Mouse (Mus musculus): ENCODE measurements around the gene Tmc8. TPM values are rescaled to one million over a fixed set of nuclear protein-coding genes. Genes with fewer than 3 reads are reported as not detected.

Tmc8 gene
- polyA plus RNA-seq, 1 experiment from 2014 or later = 6.0 TPM

DNA sequence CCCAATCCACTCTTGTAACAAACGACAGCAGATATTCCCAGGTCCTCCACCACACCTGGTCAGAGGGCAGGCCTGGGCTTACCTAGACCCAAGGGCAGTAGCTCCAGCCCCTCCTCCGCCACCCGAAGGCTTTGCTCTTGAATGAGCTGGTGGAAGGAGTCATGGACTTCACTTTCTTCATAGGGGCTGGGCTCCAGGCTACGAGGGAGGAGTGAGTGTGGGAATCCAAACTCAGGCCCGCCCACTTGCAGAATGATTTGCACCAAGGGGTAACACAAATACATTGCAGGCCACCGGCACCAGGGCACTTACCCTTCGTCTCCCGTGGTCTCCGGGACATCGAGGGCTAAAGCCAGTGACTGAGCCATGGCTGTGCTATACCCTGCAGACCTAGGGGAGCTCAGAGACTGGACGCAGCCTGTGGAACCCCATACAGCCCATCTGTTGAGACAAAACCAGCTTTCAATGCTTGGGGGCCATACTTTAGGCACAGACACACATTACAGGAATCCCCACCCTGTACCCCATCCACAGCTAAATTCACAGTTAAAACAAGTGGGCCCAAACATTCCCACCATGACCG lies 2.9 kb upstream of the Tmc8 start:
- no peaks in the 10 kb centered on the region; the same call in 1 of the 2 replicates for H3K36me3 ChIP-seq (ENCODE audit: control insufficient read depth, insufficient read depth)
- peak overlapping the region; percentile 76 for H3K9ac ChIP-seq (ENCODE audit: low read length)
- peaks cover 33% of the 10 kb centered on the region for H3K4me1 ChIP-seq (ENCODE audit: control insufficient read depth, insufficient read depth, low read length)
- H3K27me3 ChIP-seq (ENCODE audit: control insufficient read depth, insufficient read depth, low read length) = no peaks in the 10 kb centered on the region
- ATAC-seq (replicated peaks; ENCODE audit: extremely low read depth, insufficient read depth, low FRiP score) = no peak
- peak overlapping the region; percentile 98 for H3K4me2 ChIP-seq (ENCODE audit: low read depth, low read length)
- peak overlapping the region; percentile 59 for H3K4me3 ChIP-seq (ENCODE audit: low read length)
- WGBS = 56% methylated on average over 12 of the region's 12 CpGs
- peak overlapping the region; percentile 90 for H3K27ac ChIP-seq (ENCODE audit: low read length)
- H3K9me3 ChIP-seq (replicated peaks; ENCODE audit: control insufficient read depth, low read length) = no peaks in the 10 kb centered on the region

DNA sequence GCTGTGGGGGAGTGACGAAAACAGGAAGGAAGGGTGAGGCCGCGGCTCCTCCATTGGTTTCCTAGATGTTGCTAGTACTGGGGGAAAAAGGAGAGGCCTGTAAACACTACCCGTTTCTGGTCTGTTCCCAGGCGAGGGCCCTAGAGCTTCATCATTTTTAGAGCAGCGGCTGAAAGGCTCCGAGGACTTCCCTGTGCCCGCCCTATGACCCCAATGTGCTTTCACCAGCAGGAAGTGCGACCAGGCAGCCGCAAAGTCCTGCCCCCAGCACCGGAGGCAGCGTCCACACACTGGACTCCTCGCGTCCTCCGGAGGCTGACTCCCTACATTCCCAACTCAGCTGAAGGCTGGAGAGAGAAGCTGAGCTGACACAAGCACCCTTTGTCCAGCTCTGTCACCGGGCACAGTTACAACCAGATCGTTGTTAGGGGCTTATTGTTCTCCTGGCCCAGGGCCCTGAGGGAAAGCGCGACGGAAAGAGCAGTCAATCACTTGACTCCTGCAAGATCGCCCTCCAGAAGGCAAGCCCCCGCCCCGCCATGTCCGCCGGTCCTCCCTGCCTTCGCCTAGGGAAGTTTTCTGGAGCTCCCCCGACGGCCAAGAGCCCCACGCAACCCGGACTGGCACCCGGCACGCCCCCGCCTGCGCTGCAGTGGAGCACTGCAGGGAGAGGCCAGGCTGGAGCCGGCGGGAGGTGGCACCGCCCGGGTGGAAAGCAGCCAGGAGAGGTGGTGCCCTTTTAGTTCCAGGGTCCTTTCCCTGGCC lies 2.3 kb upstream of the Tmc8 start:
- H3K4me2 ChIP-seq (ENCODE audit: low read depth, low read length) = peak overlapping the region; percentile 98
- 4% methylated on average over 38 of the region's 38 CpGs for WGBS
- H3K27ac ChIP-seq (ENCODE audit: low read length) = peak overlapping the region; percentile 90
- no peaks in the 10 kb centered on the region; the same call in 1 of the 2 replicates for H3K27me3 ChIP-seq (ENCODE audit: control insufficient read depth, insufficient read depth, low read length)
- H3K9ac ChIP-seq (ENCODE audit: low read length) = peak overlapping the region; percentile 76
- H3K36me3 ChIP-seq (ENCODE audit: control insufficient read depth, insufficient read depth) = no peaks in the 10 kb centered on the region; the same call in 1 of the 2 replicates
- peak overlapping the region; percentile 59 for H3K4me3 ChIP-seq (ENCODE audit: low read length)
- ATAC-seq (replicated peaks; ENCODE audit: extremely low read depth, insufficient read depth, low FRiP score) = peak; percentile 14; the same call in 1 of the 2 replicates
- peaks cover 33% of the 10 kb centered on the region for H3K4me1 ChIP-seq (ENCODE audit: control insufficient read depth, insufficient read depth, low read length)
- no peaks in the 10 kb centered on the region for H3K9me3 ChIP-seq (replicated peaks; ENCODE audit: control insufficient read depth, low read length)

GRCm38 (mm10) chr11:117780199-117780515 lies 1.7 kb upstream of the Tmc8 start:
- WGBS = 1% methylated on average over 17 of the region's 17 CpGs
- Histone ChIP-seq H3K4me2 (ENCODE audit: low read depth, low read length) (peak overlapping the region; percentile 98), H3K4me3 (ENCODE audit: low read length) (peak overlapping the region; percentile 59), H3K36me3 (ENCODE audit: control insufficient read depth, insufficient read depth) (no peaks in the 10 kb centered on the region; the same call in 1 of the 2 replicates), H3K9ac (ENCODE audit: low read length) (peak overlapping the region; percentile 76), H3K27ac (ENCODE audit: low read length) (peak overlapping the region; percentile 90), H3K9me3 (replicated peaks; ENCODE audit: control insufficient read depth, low read length) (no peaks in the 10 kb centered on the region), H3K27me3 (ENCODE audit: control insufficient read depth, insufficient read depth, low read length) (no peaks in the 10 kb centered on the region; the same call in 1 of the 2 replicates), H3K4me1 (ENCODE audit: control insufficient read depth, insufficient read depth, low read length) (peaks cover 33% of the 10 kb centered on the region)
- peak; percentile 1; the same call in 1 of the 2 replicates for ATAC-seq (replicated peaks; ENCODE audit: extremely low read depth, insufficient read depth, low FRiP score)

- peak overlapping the region; percentile 59 for H3K4me3 ChIP-seq (ENCODE audit: low read length)
- no peaks in the 10 kb centered on the region; the same call in 1 of the 2 replicates for H3K36me3 ChIP-seq (ENCODE audit: control insufficient read depth, insufficient read depth)
- ATAC-seq (replicated peaks; ENCODE audit: extremely low read depth, insufficient read depth, low FRiP score) = peak; percentile 75
- H3K9ac ChIP-seq (ENCODE audit: low read length) = peak overlapping the region; percentile 76
- H3K4me2 ChIP-seq (ENCODE audit: low read depth, low read length) = peak overlapping the region; percentile 98
- no peaks in the 10 kb centered on the region; the same call in 1 of the 2 replicates for H3K27me3 ChIP-seq (ENCODE audit: control insufficient read depth, insufficient read depth, low read length)
- WGBS = 2% methylated on average over 19 of the region's 19 CpGs
- peaks cover 33% of the 10 kb centered on the region for H3K4me1 ChIP-seq (ENCODE audit: control insufficient read depth, insufficient read depth, low read length)
- no peaks in the 10 kb centered on the region for H3K9me3 ChIP-seq (replicated peaks; ENCODE audit: control insufficient read depth, low read length)
- H3K27ac ChIP-seq (ENCODE audit: low read length) = peak overlapping the region; percentile 90
These were observed 1.2 kb upstream of the Tmc8 start for GRCm38 (mm10) chr11:117780582-117781111.

- Histone ChIP-seq H3K4me1 (ENCODE audit: control insufficient read depth, insufficient read depth, low read length) (peaks cover 33% of the 10 kb centered on the region), H3K4me3 (ENCODE audit: low read length) (peak overlapping the region; percentile 59), H3K36me3 (ENCODE audit: control insufficient read depth, insufficient read depth) (no peaks in the 10 kb centered on the region; the same call in 1 of the 2 replicates), H3K27me3 (ENCODE audit: control insufficient read depth, insufficient read depth, low read length) (no peaks in the 10 kb centered on the region; the same call in 1 of the 2 replicates), H3K4me2 (ENCODE audit: low read depth, low read length) (peak overlapping the region; percentile 98), H3K9ac (ENCODE audit: low read length) (peak overlapping the region; percentile 38), H3K9me3 (replicated peaks; ENCODE audit: control insufficient read depth, low read length) (no peaks in the 10 kb centered on the region), H3K27ac (ENCODE audit: low read length) (peak overlapping the region; percentile 90)
- 6% methylated on average over 18 of the region's 18 CpGs for WGBS
- ATAC-seq (replicated peaks; ENCODE audit: extremely low read depth, insufficient read depth, low FRiP score) = 0 out of 2 replicates have a peak, but pooled peaks have one; percentile 2
These were observed 566 bp upstream of the Tmc8 start for GRCm38 (mm10) chr11:117781199-117781821.

- Histone ChIP-seq H3K9me3 (replicated peaks; ENCODE audit: control insufficient read depth, low read length) (no peaks in the 10 kb centered on the region), H3K4me1 (ENCODE audit: control insufficient read depth, insufficient read depth, low read length) (peaks cover 33% of the 10 kb centered on the region), H3K9ac (ENCODE audit: low read length) (peak overlapping the region; percentile 43), H3K4me3 (ENCODE audit: low read length) (peak overlapping the region; percentile 44), H3K4me2 (ENCODE audit: low read depth, low read length) (peak overlapping the region; percentile 98), H3K27me3 (ENCODE audit: control insufficient read depth, insufficient read depth, low read length) (no peaks in the 10 kb centered on the region; the same call in 1 of the 2 replicates), H3K36me3 (ENCODE audit: control insufficient read depth, insufficient read depth) (no peaks in the 10 kb centered on the region; the same call in 1 of the 2 replicates), H3K27ac (ENCODE audit: low read length) (peak overlapping the region; percentile 90)
- no peak for ATAC-seq (replicated peaks; ENCODE audit: extremely low read depth, insufficient read depth, low FRiP score)
- WGBS = 47% methylated on average over 9 of the region's 9 CpGs
These were observed 794 bp downstream of the Tmc8 start for GRCm38 (mm10) chr11:117782705-117783034.

DNA sequence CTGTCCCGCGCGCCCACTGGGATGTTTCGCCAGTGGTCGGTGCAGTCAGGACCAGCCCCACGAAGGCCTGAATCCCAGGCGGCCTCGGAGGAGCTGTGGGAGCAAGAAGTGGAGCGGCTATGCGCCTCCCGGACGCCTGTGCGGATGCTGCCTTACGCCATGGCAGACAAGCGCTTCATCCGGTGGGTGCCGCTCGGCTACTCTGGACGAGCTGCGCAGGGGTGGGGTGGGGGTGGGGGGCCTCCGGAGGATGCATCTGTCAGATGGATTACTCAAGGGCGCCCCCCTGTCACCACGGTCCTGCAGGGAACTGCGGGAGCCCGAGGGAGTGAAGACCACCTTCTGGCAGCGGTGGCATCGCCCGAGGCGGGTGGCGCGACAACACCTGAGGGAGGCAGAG lies 1.2 kb downstream of the Tmc8 start:
- H3K36me3 ChIP-seq (ENCODE audit: control insufficient read depth, insufficient read depth) = no peaks in the 10 kb centered on the region; the same call in 1 of the 2 replicates
- H3K9ac ChIP-seq (ENCODE audit: low read length) = peak overlapping the region; percentile 43
- H3K27me3 ChIP-seq (ENCODE audit: control insufficient read depth, insufficient read depth, low read length) = no peaks in the 10 kb centered on the region; the same call in 1 of the 2 replicates
- peak overlapping the region; percentile 98 for H3K4me2 ChIP-seq (ENCODE audit: low read depth, low read length)
- 4% methylated on average over 31 of the region's 31 CpGs for WGBS
- ATAC-seq (replicated peaks; ENCODE audit: extremely low read depth, insufficient read depth, low FRiP score) = no peak
- H3K9me3 ChIP-seq (replicated peaks; ENCODE audit: control insufficient read depth, low read length) = no peaks in the 10 kb centered on the region
- peak overlapping the region; percentile 44 for H3K4me3 ChIP-seq (ENCODE audit: low read length)
- H3K27ac ChIP-seq (ENCODE audit: low read length) = peak overlapping the region; percentile 90
- peaks cover 33% of the 10 kb centered on the region for H3K4me1 ChIP-seq (ENCODE audit: control insufficient read depth, insufficient read depth, low read length)

- Histone ChIP-seq H3K27ac (ENCODE audit: low read length) (peak overlapping the region; percentile 2; the same call in 1 of the 2 replicates), H3K4me3 (ENCODE audit: low read length) (peak overlapping the region; percentile 44), H3K4me1 (ENCODE audit: control insufficient read depth, insufficient read depth, low read length) (peaks cover 28% of the 10 kb centered on the region), H3K9ac (ENCODE audit: low read length) (peak overlapping the region; percentile 43; the same call in 1 of the 2 replicates), H3K36me3 (ENCODE audit: control insufficient read depth, insufficient read depth) (no peaks in the 10 kb centered on the region), H3K27me3 (ENCODE audit: control insufficient read depth, insufficient read depth, low read length) (no peaks in the 10 kb centered on the region; the same call in 1 of the 2 replicates), H3K9me3 (replicated peaks; ENCODE audit: control insufficient read depth, low read length) (no peaks in the 10 kb centered on the region), H3K4me2 (ENCODE audit: low read depth, low read length) (peak overlapping the region; percentile 98)
- ATAC-seq (replicated peaks; ENCODE audit: extremely low read depth, insufficient read depth, low FRiP score) = no peak
- WGBS = 48% methylated on average over 10 of the region's 10 CpGs
These were observed 1.9 kb downstream of the Tmc8 start for GRCm38 (mm10) chr11:117783683-117784309.
